Mouse (Mus musculus) CD4-positive helper T cell, adult 2 months (primary cell): ENCODE results near the gene Tuft1.
A peak's percentile ranks its signal among the peaks of the same experiment; 100 is the strongest.
"Not testable (repeated sequence)": the region's sequence is repeated elsewhere in the genome, so short reads cannot be mapped to it uniquely, and the experiment has no call there.

Experiments used
- DNase-seq: peaks from one replicate; pipeline ENCODE4 v3.0.0-alpha.2; 2012; ENCODE audit warnings: low read depth, missing footprints, low spot score

Gene Tuft1

GRCm38 (mm10) chr3:94660841-94661240 lies 2.2 kb upstream of the Tuft1 start:
- DNase-seq = not testable (repeated sequence)

GRCm38 (mm10) chr3:94659142-94659748 lies 573 bp upstream of the Tuft1 start:
- DNase-seq = peak; percentile 40

- DNase-seq = peak; percentile 10
Observed at GRCm38 (mm10) chr3:94657852-94658739, 576 bp downstream of the Tuft1 start.

GRCm38 (mm10) chr3:94653967-94654366 lies 4.7 kb downstream of the Tuft1 start:
- DNase-seq = not testable (repeated sequence)

- no peak for DNase-seq
Observed at GRCm38 (mm10) chr3:94650409-94650808, 8.3 kb downstream of the Tuft1 start.

GRCm38 (mm10) chr3:94648755-94649590 lies 9.7 kb downstream of the Tuft1 start:
- no peak for DNase-seq

- DNase-seq = not testable (repeated sequence)
Observed at GRCm38 (mm10) chr3:94642495-94643162, 16.0 kb downstream of the Tuft1 start, which contains the start of gene Gm10972. Gene Gm10972, plus strand, starts transcription at chr3:94643112.

GRCm38 (mm10) chr3:94629876-94630275 lies 28.8 kb downstream of the Tuft1 start:
- no peak for DNase-seq

- DNase-seq = no peak
Observed at GRCm38 (mm10) chr3:94628712-94629111, 30.0 kb downstream of the Tuft1 start.

- no peak for DNase-seq
Observed at GRCm38 (mm10) chr3:94624281-94624680, 34.4 kb downstream of the Tuft1 start.

- no peak for DNase-seq
Observed at GRCm38 (mm10) chr3:94622550-94622949, 36.1 kb downstream of the Tuft1 start.

- no peak for DNase-seq
Observed at GRCm38 (mm10) chr3:94621740-94622507, 36.7 kb downstream of the Tuft1 start.

- DNase-seq = peak; percentile 58
Observed at GRCm38 (mm10) chr3:94616717-94617116, 42.0 kb downstream of the Tuft1 start.

- no peak for DNase-seq
Observed at GRCm38 (mm10) chr3:94613258-94613878, 45.3 kb downstream of the Tuft1 start.

- DNase-seq = no peak
Observed at GRCm38 (mm10) chr3:94612274-94612673, 46.4 kb downstream of the Tuft1 start.

- no peak for DNase-seq
Observed at GRCm38 (mm10) chr3:94611834-94612233, 46.8 kb downstream of the Tuft1 start.

- DNase-seq = no peak
Observed at GRCm38 (mm10) chr3:94611343-94611742, 47.3 kb downstream of the Tuft1 start.

- DNase-seq = no peak
Observed at GRCm38 (mm10) chr3:94610581-94610980, 48.1 kb downstream of the Tuft1 start.

GRCm38 (mm10) chr3:94609621-94610020 lies 49.1 kb downstream of the Tuft1 start:
- no peak for DNase-seq

- peak; percentile 51 for DNase-seq
Observed at GRCm38 (mm10) chr3:94601959-94602358, 56.7 kb downstream of the Tuft1 start.
